Mouse (Mus musculus): Measurements from ENCODE around the gene Tmem82. TPM values are rescaled to one million over a fixed set of nuclear protein-coding genes. Genes with fewer than 3 reads are reported as not detected.
A peak's percentile ranks its signal among the peaks of the same experiment; 100 is the strongest.

Tmem82 gene
- total RNA-seq, 2 experiments from 2014 or later = 3.1 to 3.2 TPM

DNA sequence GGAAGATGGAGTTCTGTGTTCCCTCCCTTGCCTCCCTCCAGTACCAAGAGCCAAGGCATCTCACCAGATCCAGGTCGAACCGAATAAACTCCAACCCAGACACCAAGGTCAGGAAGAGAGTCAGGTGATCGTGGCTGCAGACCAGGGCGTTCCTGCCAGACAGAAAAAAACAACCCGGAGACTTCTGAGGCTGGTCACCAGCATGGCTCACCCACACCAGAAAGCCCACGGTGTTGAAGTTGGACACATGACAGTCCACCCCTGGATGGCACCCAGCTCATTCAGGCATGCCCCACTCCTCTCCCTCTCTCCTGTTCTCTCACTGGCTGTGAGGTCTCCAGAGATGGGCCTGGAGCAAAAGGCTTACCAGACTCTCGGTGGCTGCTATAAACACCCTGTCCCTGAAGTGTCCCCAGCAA lies 22.9 kb upstream of the Tmem82 start:
- peak; percentile 46 for DNase-seq

DNA sequence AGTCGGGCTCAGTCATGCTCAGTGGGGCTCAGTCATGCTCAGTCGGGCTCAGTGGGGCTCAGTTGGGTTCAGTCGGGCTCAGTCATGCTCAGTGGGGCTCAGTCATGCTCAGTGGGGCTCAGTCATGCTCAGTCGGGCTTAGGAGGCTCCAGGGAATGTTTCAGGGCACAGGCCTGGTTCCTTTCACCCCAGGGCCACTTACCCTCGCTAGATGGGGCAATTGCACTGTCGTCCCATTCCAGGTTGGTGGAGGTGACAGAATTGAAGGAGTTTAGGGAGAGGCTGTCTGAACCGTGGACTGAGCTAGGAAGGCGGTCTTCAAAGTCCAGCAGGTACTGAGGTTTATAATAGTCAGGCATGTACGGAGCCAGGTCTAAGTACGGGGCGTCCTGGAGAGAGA lies 21.0 kb upstream of the Tmem82 start:
- no peak for DNase-seq

DNA sequence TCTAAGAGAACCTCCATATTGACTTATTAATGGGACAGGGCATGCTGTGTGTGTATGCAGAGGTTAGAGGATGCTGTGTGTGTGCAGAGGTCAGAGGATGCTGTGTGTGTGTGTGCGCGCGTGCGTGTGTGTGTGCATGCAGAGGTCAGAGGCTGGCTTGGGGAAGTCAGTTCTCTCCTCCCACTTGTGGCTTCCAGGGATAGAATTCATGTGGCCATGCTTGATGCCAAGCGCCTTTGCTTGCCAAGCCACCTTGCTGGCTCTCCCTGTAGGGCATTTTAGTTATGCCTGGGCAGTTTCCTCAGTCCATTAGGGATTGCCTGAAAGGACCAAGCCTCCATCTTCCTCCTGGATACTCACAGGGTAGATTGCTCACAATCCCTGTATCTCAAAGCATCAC lies 18.3 kb upstream of the Tmem82 start:
- DNase-seq = no peak

DNA sequence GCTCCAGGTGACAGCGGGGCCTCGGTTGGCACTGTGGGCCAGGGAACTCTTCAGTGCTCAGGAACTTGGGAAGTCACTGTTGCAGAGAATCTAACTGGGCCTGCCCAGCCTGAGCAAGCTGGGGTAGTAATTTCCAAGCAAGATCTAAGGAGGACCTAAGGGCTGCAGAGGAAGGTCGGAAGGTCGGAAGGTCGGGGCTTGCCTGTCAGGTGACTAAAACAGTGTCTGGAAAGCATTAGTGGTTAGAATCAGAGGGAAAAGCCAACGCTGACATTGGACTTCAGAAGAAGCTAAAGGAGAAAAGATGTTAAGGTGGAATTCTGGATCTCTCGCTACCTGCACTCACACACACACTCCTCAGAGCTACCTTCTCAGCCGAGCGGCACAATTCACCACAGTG lies 17.6 kb upstream of the Tmem82 start:
- DNase-seq = no peak

DNA sequence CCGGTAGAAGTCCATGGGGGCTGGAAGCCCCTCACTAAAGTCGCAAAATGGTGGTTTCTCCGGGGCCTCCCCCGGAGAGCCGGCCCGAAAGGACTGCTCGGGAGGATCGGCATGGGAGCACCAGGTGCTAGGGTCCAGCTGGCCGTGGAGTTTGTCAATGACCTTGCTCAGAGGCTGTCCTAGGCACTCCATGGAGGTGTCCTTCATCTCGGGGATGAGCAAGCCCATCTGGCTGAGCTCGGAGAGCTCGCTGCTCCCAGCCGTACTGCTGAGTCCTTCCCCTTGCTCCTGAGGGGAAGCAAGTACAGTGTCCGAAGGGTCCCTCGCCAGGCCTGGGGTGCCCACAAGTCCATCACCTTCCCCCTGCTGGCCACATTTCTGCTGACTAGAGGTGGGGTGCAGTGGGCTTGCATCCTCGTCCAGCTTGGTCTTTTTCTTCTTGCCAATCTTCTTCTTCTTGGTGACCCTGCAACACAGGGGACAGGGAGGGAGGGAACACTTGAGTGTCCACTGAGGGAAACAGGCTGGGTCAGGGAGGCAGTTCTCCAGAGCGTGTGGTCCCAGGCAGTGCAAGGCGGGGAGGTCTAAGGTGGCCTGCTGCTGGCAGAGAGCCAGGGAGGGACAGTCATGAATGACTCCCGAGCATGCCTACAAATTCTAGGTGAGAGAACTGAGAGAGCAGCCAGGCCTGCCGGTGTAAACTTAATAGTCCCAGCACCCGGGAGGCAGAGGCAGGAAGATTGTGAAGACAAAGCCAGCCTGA lies 13.9 kb upstream of the Tmem82 start:
- DNase-seq = no peak

DNA sequence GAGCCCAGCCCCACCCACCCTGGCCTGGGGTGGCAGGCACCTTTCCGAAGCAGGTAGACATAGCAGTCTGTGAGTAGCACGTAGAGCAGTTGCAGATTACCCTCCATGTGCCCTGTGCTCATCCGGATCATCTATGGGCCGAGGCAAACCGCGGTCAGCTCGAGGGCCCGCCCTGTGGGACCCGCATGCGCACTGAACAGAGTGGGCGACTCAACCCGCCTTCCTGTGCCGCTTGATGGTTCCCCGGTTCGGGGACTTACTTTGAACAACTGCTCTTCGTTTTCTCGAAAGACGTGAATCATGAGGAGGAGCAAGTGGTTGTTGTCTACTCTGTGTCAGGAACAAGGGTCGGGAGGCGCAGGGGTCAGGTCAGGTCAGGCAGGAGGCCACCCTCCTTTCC lies 12.8 kb upstream of the Tmem82 start:
- no peak for DNase-seq

DNA sequence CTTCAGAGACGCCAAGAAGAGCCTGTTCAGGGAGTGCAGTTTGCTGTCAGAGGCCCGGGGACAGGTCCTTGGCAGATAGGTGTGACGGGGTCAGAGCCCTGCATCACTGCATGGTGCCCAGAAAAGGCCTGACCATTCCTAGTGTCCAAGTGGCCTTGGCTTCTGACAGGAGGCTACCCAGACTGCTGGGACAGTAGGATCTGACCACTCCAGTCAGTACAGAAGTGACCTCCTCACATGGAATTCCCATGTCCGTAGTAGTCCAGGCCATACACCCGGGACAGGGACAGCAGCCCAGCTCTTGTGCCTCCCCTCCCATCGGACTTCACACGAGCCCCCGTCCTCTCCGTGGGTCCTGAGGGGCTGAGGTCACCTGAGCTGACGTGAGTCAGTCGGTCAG lies 11.6 kb upstream of the Tmem82 start:
- DNase-seq = no peak

DNA sequence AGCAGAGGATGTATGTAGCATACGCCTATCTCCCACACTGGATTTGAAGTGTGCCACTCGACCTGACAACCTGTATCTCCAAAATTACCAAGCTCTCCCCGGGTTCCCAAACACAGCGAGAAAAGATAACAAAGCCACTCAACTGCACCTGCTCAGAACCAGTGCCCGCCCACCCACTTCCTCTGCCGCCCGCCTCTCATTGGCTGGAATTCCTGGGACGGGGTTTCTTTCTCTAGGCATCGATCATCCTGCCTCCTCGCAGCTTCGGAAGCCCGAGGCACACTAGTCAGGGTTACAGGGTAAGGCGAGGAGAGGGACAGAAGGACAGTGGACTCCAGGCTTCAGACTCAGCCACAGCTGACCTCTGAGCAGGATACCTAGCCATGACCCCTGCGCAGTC lies 10.2 kb upstream of the Tmem82 start:
- DNase-seq = no peak

DNA sequence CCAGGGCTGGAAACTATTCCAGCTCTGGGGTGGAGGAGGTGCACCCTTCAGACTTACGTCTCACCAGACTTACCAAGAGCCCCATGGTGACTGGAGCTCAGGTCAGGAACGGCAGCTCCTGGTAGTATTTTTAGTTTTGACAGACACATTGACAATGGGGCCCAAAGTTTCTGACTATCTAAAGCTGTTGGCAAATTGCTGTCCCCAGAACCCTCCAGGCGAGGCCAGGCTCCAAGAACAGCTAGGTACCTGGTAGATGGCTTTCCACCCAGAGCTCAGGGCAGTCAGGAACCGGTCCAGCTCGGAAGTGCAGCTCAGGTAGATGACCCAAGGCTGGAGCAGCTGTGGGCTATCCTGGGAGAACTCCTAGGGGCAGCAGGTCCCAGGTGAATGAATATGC lies 9.1 kb upstream of the Tmem82 start:
- DNase-seq = no peak

DNA sequence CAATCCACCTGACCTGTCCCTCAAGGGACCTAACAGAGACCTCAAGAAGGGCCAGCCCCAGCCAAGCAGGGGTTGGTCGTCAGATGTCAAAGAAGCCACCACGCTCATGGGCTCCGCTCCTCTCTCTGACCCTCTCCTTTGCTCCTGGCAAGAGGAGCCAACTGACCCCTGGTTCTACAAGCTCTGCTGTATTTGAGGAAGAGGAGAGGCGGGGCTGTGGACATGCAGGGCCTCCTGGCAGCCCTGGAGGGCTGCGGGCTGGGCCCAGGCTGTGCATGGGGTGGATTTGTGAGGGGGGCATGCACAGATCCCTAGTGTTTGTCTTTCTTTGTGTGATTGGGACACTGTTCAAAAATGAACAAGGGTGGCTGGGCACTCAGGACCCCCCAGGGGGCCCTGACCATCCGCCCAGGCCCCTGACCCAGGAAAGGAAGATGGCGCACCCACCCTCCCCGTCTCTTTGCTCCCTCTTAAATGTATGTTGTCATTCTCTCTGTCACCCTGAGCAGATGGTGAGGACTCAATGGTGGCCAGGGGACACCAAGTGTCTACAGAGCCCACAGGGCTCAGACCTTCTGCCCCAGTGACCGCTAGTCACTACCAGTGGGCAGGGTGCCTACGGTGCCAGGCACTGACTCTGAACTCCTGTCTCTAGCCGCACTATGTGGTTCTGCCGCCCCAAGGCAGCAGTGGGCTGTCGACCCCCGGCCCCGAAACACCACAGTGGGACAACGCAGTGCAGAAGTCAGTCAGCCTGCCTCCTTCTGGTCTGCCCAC lies 7.5 kb upstream of the Tmem82 start:
- DNase-seq = no peak

DNA sequence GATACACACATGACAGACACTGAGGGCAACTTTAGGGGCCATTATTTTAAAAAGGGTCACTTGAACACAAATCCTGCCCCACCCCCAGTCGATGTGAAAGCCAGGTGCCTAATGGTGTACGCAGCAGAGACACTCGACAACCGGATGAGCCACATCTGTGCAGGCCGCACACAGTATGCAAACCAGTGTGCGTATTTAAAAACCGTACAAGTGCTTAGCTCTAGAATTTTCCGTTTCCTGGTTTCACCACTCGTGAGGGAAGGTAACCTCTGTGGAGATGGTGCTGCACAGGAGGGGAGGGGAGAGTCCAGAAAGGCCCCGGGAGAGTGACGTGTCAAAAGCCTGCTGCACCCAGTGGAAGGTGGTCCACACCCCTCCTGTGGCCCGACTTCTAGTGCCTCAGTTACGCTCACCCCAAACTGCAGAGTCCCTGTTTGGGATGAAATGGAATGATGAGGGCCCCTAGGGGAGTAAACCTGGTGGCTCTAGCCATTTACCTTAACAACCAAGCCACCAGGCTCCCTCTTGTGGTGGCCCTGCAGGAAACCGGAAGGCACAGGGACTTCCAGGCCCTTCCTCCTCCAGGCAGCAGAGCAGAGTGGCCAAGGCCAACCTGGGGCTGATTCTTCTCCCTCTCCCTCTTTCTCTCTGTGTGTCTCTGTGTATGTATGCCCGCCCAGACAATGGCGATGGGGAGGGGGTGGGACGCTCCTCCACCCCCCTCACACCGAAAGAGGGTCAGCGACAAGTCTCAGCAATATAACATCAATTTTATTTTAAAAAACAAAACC lies 6.7 kb upstream of the Tmem82 start:
- DNase-seq = peak; percentile 61

DNA sequence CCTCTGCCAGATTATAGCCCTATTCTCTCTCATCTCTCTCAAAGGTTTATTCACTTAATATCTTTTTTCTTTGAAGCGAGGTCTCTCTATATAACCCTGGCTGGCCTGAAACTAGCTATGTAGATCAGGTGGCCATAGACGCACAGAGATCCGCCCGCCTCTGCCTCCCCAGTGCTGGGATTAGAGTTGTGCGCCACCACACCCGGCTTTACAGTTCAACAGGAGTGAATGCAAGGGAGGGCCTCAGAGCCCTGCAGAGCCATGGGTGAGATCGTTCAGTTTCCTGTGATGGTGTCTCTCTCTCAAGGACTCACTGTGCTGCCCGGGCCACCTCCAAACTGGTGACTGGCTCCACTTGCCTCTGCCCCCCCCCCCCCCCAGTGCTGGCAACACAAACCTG lies 5.7 kb upstream of the Tmem82 start:
- DNase-seq = no peak

DNA sequence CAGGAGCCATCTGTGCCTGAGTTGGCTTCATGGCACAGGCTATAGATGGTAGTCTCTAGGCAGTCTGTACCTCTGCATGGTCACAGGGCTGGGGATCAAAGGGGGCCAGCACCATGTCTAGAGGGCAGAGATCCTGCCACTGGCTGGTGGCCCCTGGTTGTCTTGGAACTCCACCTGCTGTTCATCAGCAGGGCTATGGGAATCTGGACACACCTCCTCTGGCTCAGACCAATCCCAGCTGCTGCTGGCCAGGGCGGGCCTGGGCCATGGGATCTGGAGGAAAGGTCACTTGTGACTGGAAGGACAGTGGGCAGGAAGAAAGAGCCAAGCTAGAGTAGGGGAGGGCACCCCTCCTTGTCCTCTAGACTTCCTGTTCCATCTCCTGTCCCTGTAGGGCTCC lies 5.2 kb upstream of the Tmem82 start, which contains the start of gene Slc25a34:
TSS of gene Slc25a34 (minus strand) at position 156 of the 400 bp plus-strand sequence.
- peak; percentile 83 for DNase-seq

DNA sequence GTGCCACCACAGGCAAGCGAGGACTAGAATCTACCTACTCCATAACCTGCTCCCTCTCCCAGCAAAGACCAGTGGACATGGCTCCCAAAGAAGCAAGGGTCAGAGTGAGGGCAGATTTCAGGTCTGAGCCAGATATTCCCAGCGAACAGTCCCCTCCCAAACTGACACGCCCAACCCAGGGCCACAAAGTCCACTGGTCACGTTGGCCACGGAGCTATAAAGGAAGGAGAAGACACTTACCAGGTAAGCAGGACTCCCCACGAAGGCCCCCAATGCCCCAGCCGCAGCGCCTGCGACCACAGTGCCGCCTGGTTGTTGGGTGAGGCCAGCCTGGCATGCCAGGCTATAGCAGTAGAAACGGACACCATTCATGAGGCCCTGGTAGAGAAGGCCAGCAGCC lies 4.6 kb upstream of the Tmem82 start:
- no peak for DNase-seq

DNA sequence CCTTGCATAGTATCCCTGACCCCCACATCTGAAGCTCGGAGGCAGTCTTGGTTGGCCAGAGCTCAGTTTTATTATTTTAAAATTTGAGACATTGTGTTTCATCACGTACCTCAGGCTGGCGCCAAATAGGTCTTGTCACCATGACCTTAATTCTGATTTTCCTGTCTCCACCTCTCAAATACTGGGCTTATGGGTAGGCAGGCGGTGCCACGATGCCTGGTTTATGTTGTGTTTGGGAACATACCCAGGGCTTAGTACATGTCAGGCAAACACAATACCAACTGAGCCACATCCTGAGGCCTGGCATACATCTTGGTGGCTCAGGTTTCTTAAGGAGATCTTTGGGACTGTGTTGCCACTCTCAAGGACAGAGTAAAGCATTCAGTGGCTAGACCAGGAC lies 4.1 kb upstream of the Tmem82 start:
- no peak for DNase-seq

DNA sequence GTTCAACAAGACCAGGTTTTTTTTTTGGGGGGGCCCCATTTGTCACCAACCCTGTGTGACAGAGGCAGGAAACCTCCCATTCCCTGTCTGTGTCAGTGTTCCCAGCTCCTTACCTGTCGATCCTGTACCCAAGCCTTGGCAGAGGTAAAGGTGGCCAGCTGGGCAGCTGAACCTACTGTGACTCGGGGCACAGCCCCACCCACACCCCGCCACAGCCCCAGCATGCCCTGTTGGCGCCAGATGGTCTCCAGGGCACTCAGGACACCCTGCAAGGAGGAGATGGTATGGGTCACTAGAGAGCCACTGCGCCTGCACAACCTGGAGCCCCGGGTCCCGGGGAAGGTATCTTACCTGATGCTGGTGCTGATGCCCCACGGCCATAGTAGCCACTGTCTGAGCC lies 3.7 kb upstream of the Tmem82 start:
- DNase-seq = no peak

DNA sequence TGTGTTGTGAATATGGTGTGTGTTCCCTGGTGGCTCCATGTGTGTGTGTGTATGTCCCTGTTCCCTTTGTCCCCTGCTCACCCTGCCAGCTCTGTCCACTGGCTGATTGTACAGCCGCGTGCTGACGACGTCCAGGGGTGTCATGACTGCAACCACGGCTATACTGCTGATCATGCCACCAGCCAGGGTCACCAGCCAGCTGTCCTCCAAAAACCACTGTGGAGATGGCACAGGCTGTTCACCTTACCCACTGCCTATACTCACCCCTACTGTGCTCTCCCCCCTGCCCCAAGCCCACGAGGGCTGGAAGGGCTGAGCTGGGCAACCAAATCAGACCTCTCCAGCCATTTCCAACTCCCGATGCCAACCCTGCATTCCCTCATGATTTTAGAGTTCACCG lies 2.9 kb upstream of the Tmem82 start:
- no peak for DNase-seq

DNA sequence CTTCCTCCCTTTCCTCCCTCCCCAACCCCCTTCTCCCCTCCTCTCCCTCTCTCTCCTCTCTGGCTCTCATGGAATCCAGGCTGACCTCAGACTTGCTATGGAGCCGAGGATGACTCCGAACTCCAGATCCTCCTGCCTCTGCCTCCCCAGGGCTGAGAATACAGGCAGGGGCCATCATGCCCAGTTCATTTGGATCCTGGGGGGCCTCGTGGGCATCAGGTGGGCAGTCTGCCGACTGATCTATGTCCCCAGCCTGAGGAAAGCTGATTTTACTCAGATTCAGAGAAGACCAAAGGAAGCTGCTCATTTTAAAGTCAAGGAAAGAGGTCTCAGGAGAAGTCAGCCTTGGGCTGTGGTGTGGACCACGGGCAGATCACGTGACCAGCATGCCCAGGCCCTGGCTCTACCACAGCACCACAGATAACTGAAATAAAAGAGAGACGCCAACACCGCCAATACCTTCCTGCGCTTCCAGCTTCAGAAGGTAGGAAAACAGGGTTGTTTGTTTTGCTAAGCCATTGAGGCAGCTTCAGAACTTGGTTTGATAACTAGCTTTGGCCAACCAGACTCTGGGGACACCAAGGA lies 958 bp upstream of the Tmem82 start:
- DNase-seq = no peak

DNA sequence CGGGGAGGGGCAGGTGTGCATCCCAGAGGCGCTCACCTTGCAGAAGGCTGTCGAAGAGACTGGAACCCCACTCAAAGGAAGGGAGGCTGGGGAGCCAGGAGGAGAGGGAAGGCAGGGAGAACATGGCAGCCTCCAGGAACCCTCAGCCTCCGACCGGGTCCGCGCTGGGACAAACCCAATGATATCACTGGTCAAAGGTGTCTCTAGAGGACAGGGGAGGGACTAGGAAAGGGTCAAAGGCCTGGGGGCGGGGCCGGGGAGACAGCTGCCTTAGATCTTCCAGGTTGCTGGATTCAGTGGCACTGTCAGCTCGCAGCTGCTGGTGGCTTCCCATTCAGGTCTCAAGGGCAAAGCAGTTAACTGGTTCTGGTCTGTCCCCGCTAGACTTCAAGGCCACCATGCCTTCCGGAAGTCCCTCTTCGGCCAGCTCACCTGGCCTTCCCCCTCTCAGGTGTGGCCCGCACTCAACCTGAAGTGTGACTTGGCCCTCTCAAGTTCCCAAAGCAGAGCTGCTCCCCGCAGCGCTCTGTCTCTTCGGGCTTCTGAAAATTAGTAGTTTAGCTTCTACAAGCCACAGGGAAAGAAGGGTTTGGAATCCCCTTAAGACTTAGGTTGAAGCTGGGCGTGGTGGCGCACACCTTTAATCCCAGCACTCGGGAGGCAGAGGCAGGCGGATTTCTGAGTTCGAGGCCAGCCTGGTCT lies 419 bp downstream of the Tmem82 start:
- no peak for DNase-seq

DNA sequence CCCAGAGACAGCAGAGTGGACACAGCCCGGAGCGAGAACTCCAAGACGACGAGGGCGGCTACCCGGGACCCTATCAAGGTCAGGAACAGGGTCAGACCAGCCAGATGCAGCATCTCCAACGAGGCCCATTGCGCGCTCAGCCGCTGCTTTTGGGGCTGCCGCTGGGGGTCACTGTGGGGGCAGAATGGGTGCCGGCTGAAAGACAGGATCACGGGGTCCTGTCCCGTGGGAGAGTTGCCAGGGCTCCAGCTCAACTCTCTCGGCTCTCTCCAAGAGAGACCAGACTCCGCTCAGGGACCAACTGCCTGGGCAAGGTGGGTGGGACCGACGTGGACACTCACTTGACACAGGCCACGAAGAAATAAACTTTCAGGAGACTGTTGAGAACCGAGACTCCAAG lies 1.1 kb downstream of the Tmem82 start:
- peak; percentile 90 for DNase-seq

DNA sequence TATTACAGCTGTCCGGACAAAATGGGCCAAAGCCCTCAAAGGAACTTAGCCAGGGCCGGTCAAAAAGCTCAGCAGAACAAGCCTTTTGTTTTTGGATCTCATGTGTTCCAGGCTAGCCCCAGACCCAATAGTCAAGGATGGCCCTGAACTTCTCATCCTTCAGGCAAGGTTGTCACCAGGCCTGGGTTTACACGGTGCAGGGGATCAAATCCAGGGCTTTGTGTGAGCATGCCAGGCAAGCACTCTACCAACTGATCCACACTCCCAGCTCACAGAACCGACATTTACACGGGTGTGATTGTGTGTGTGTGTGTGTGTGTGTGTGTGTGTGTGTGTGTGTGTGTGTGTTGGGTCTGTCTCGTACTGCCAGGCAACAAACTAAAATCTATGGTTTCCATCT lies 1.6 kb downstream of the Tmem82 start:
- no peak for DNase-seq

DNA sequence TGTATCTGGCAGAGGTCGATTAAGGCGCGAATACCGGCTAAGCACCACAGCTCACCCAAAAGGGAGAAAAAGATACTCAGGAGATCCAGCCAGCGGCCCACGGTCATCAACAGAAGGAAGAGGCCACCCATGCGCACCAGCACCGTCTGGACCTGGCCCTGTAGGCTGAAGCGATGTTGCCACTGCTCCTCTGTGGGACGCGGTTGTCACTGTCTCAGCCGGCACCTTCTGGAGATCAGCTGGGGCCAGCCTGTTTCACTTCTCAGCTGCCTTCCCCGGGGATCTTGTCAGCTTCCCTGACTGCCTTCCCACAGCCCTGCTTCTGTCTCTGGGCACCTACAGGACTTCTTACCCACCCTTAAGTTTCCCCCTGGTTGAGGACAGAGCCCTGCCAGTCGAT lies 3.5 kb downstream of the Tmem82 start:
- no peak for DNase-seq

All from heart, postnatal 4 days (tissue).